Mouse (Mus musculus): ENCODE results near the gene 2300002M23Rik. TPM values are rescaled to one million over a fixed set of nuclear protein-coding genes. Genes with fewer than 3 reads are reported as not detected.

2300002M23Rik gene
- polyA plus RNA-seq, 1 experiment from 2014 or later, result not detected

DNA sequence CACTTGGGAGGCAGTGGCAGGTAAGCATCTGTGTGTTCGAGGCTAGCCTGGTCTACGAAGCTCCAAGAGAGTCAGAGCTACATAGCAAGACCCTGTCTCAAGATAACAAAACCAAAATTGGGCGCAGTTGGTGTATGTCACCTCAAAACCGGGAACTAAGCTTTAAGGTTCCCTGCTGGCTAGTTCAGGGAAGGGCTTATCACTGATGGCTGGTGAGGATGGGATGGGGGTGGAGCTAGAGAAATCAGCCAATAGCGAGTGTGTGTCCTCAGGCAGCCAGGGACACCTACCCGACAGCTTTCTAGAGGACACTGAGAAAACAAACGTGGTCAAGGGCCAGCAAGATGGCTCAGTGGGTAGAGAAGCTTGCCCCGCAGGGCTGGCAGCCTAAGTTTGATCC, 9.0 kb upstream of the 2300002M23Rik start:
- Histone ChIP-seq H3K27me3 (ENCODE audit: low read depth, poor library complexity, severe bottlenecking) (no peaks in the 10 kb centered on the region), H3K9me3 (replicated peaks) (no peaks in the 10 kb centered on the region), H3K27ac (replicated peaks) (no peak overlapping the region), H3K4me3 (no peak overlapping the region), H3K4me1 (no peaks in the 10 kb centered on the region), H3K36me3 (no peaks in the 10 kb centered on the region)
- no peak for DNase-seq (ENCODE audit: low spot score)
- 64% methylated on average over 8 of the region's 8 CpGs for WGBS

DNA sequence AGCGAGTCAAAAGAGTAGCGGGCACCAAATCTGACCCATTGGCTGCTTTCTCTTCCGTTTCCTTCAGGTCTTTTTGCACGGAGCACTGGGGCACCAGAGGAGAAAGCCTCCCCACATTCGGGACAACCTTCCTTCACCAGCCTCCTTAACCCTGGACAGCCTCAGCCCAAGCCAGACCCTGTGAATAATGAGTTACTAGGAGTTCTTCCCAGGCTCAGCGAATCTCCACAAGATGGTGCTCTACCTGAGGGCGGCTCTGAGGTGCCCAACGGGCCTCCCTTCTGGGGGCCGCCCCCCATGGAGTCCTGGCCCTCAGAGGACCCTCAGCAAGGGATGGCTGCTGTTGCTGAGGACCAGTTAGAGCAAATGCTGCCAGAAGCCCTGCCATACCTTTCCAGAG, 517 bp downstream of the 2300002M23Rik start:
- 20% methylated on average over 9 of the region's 9 CpGs for WGBS
- H3K36me3 ChIP-seq, result no peaks in the 10 kb centered on the region
- no peak overlapping the region for H3K4me3 ChIP-seq
- no peaks in the 10 kb centered on the region for H3K9me3 ChIP-seq (replicated peaks)
- H3K27ac ChIP-seq (replicated peaks), result no peak overlapping the region; the same call in 1 of the 2 replicates
- H3K4me1 ChIP-seq, result peaks cover 23% of the 10 kb centered on the region
- no peak for DNase-seq (ENCODE audit: low spot score)
- peaks cover 47% of the 10 kb centered on the region for H3K27me3 ChIP-seq (ENCODE audit: low read depth, poor library complexity, severe bottlenecking)

DNA sequence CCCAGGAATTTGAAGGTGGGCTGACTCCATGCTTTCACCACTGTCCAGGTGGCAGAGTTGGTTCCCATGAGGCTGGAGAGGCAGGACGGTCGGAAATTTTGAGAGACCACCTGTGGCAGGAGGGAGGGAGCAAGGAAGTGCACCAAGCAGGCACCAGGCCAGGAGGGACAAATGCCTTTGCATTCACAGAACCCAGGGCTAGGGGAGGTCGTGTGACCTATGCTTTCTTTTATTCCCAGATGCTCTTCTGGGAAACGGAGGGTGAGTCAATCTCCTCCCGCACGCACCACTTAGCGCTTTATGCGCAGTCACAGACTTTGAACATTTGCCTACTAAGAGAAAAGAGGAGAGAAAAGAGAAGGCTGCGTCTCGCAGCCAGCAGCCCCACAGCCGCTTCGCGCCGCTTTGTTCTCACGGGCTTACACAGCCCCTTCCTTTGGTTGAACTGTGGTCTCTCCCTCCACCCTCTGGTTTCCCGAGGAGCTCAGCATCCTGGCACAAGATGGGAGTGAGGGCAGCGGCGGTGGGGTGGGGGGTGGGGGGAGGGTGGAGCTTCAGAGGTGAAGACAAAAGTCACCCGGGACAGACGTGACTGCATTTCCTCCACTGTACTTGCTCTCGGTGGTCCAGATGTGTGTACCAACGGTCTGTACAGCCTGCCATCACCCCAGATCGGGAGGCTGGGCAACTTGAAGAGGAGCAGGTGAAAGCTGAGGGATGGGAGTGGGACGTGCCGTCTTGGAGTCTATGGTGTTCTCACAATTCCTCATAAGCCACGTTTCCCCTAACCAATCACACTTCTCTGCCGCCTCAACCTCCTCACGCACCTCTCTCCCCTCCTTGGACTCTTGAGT, 2.1 kb downstream of the 2300002M23Rik start:
- Histone ChIP-seq H3K4me1 (peaks cover 23% of the 10 kb centered on the region), H3K27me3 (ENCODE audit: low read depth, poor library complexity, severe bottlenecking) (peaks cover 47% of the 10 kb centered on the region), H3K4me3 (peak overlapping the region; percentile 51), H3K36me3 (no peaks in the 10 kb centered on the region), H3K27ac (replicated peaks) (peak overlapping the region; percentile 81), H3K9me3 (replicated peaks) (no peaks in the 10 kb centered on the region)
- 3% methylated on average over 28 of the region's 28 CpGs for WGBS
- DNase-seq (ENCODE audit: low spot score), result peak; percentile 63

DNA sequence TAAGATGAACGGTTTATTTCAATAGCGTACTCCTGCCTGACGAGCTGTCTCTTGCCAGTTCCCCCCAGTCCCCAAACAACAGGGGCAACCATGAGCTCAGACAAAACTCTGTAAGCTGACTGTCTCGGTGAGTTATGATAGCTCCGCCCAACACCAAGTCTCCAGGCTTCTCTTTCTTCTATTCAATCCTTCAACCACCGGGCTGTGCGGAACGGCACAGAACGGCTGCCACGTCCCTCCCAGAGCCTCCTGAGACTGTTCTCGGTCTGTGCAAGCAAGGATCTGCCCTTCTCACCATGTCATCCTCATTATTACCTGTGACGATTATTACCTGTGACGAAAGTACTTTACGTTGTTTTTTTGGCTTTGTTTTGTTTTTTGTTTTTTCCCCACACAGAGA, 3.6 kb downstream of the 2300002M23Rik start:
- 88% methylated on average over 14 of the region's 14 CpGs for WGBS
- H3K27me3 ChIP-seq (ENCODE audit: low read depth, poor library complexity, severe bottlenecking), result peaks cover 54% of the 10 kb centered on the region

DNA sequence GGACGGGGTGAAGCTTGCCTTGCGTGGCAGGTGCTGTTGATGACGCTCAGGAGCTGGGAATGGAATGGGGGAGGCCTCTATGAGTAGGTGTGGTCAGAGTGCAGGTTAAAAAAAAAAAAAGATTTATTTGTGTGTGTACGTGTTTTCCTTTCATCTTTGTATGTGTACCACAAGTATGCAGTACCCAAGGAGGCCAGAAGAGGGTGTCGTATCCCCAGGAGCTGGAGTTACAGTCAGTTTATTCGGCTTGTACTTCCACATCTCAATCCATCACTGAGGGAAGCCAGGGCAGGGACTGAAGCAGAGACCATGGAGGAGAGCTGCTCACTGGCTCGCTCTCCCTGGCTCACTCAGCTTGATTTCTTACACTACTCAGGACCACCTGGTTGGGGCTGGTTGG, 4.2 kb downstream of the 2300002M23Rik start:
- H3K4me3 ChIP-seq, result no peak overlapping the region
- 96% methylated on average over 7 of the region's 7 CpGs for WGBS
- peaks cover 55% of the 10 kb centered on the region for H3K27me3 ChIP-seq (ENCODE audit: low read depth, poor library complexity, severe bottlenecking)
- H3K27ac ChIP-seq (replicated peaks), result no peak overlapping the region
- no peaks in the 10 kb centered on the region for H3K9me3 ChIP-seq (replicated peaks)
- no peaks in the 10 kb centered on the region for H3K36me3 ChIP-seq
- H3K4me1 ChIP-seq, result peaks cover 23% of the 10 kb centered on the region
- no peak for DNase-seq (ENCODE audit: low spot score)

More for the DNA sequence above, 3.6 kb downstream of the 2300002M23Rik start:
- Histone ChIP-seq H3K4me3 (no peak overlapping the region), H3K36me3 (no peaks in the 10 kb centered on the region), H3K9me3 (replicated peaks) (no peaks in the 10 kb centered on the region), H3K4me1 (peaks cover 23% of the 10 kb centered on the region), H3K27ac (replicated peaks) (no peak overlapping the region)
- no peak for DNase-seq (ENCODE audit: low spot score)

DNA sequence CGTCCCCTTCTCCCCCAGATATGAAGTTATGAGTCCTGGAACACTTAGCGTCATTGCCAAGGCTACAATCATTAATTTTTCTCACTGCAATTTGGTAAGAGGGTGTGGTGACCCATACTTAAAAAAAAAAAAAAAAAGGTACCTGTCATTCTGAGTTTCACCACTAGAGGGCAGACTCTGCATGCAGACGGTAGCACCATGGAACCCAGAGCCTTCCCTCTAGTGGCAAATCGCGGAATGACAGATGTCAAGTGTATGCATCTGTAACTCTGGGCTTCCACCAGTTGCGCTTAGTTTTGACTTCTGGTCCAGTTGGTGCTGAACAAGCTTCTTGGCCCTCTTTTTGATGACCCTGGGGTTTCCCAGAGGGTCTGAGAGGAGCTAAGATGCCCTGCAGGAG, 11.0 kb downstream of the 2300002M23Rik start:
- H3K4me3 ChIP-seq, result no peak overlapping the region
- H3K27me3 ChIP-seq (ENCODE audit: low read depth, poor library complexity, severe bottlenecking), result peaks cover 15% of the 10 kb centered on the region; the same call in 1 of the 2 replicates
- no peak overlapping the region for H3K27ac ChIP-seq (replicated peaks)
- no peaks in the 10 kb centered on the region for H3K4me1 ChIP-seq
- 0 out of 2 replicates have a peak, but pooled peaks cover 5% of the 10 kb centered on the region for H3K9me3 ChIP-seq (replicated peaks)
- 17% methylated on average over 6 of the region's 6 CpGs for WGBS
- no peaks in the 10 kb centered on the region for H3K36me3 ChIP-seq
- peak; percentile 76 for DNase-seq (ENCODE audit: low spot score)

DNA sequence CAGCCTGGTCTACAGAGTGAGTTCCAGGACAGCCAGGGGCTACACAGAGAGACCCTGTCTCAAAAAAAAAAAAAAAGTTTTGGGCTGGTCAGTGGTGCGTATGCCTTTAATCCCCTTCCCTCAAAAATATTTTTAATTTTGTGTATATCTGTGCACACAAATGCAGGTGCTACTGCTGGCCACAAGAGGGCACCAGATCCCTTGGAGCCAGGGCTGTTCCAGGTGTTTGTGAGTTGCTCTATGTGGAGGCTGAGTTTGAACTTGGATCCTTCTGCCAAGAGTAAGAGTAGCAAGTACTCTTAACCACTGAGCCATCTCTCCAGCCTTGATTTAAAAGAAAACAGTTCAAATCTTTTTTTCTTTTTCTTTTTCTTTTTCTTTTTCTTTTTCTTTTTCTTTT, 15.7 kb downstream of the 2300002M23Rik start:
- Histone ChIP-seq H3K27ac (replicated peaks) (no peak overlapping the region), H3K9me3 (replicated peaks) (peaks cover 5% of the 10 kb centered on the region; the same call in 1 of the 2 replicates), H3K27me3 (ENCODE audit: low read depth, poor library complexity, severe bottlenecking) (peaks cover 11% of the 10 kb centered on the region), H3K4me3 (no peak overlapping the region), H3K4me1 (peaks cover 4% of the 10 kb centered on the region), H3K36me3 (no peaks in the 10 kb centered on the region)
- no peak for DNase-seq (ENCODE audit: low spot score)
- 79% methylated on average over 1 of the region's 1 CpGs for WGBS

DNA sequence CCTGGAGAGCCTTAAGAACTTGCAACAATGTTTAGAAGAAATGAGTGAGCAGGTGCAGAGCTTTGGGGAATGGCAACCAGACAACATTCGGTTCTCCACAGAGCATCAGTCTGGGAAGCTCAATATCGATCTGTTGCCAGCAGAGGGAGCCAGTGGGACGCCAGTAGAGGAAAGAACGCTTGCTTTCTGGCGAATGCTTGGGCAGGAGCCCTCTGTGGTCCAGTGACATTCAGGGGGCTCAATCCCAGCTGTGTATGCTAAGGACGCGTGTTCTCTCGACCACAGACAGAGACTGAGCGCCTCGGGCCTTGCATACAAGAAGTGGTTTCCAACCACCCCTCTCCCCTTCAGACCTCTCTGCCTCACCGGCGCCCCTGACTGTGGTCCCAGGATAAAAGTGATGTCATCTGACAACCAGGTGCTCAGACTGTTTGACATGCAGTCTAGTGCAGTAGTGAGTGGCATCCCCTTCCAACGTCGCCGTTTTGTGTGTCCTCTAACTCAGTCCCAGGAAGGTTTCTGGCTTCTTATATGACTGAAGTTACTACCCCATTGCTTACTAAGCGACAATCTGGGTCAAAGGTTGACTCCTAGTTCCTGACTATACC, 17.2 kb downstream of the 2300002M23Rik start:
- peak; percentile 79 for DNase-seq (ENCODE audit: low spot score)
- peak overlapping the region; percentile 24; the same call in 1 of the 2 replicates for H3K4me3 ChIP-seq
- peaks cover 10% of the 10 kb centered on the region for H3K4me1 ChIP-seq
- H3K27ac ChIP-seq (replicated peaks), result no peak overlapping the region
- peaks cover 5% of the 10 kb centered on the region; the same call in 1 of the 2 replicates for H3K9me3 ChIP-seq (replicated peaks)
- H3K36me3 ChIP-seq, result no peaks in the 10 kb centered on the region
- 21% methylated on average over 16 of the region's 16 CpGs for WGBS
- peaks cover 11% of the 10 kb centered on the region for H3K27me3 ChIP-seq (ENCODE audit: low read depth, poor library complexity, severe bottlenecking)

DNA sequence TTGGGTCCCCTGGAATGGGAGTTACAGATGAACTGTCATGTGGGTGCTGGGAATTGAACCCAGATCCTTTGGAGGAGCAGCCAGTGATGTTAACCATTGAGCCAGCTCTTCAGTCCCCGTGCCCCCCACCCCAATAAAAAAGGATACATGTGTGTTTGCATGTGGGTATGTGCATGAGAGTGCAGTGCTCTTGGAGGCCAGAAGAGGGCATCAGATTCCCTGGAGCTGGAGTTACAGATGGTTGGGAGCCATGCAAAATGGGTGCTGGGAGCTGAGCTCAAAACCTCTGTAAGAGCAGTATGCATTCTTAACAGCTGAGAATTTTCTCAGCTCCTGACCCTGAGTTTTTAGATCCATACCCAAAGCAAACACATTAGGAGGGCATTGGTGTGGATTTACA, 20.0 kb downstream of the 2300002M23Rik start:
- Histone ChIP-seq H3K27ac (replicated peaks) (no peak overlapping the region), H3K4me1 (peaks cover 10% of the 10 kb centered on the region), H3K36me3 (no peaks in the 10 kb centered on the region), H3K9me3 (replicated peaks) (no peaks in the 10 kb centered on the region; the same call in 1 of the 2 replicates), H3K27me3 (ENCODE audit: low read depth, poor library complexity, severe bottlenecking) (peaks cover 11% of the 10 kb centered on the region), H3K4me3 (no peak overlapping the region)
- no peak for DNase-seq (ENCODE audit: low spot score)
- 95% methylated on average over 1 of the region's 1 CpGs for WGBS

DNA sequence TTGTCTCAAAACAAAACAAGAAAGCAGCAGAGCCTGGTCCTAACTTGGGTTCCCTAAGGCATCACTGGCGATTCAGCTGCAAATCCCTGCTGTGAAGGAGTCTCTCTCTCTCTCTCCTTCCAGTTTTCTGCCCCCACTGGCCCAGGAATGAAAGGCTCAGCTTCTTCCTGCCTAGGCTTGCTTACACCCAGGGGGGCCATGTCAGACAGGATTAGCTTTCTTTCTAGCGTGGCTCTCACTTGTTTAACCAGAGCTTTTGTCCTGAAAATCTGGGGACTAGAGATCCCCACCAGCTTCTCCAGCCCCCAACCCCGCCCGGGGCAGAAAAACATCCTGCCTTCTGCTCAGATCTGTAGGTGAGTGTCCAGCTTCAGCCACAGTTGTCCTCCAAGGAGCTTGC, 21.1 kb downstream of the 2300002M23Rik start:
- peak; percentile 28 for DNase-seq (ENCODE audit: low spot score)
- peaks cover 11% of the 10 kb centered on the region for H3K27me3 ChIP-seq (ENCODE audit: low read depth, poor library complexity, severe bottlenecking)

DNA sequence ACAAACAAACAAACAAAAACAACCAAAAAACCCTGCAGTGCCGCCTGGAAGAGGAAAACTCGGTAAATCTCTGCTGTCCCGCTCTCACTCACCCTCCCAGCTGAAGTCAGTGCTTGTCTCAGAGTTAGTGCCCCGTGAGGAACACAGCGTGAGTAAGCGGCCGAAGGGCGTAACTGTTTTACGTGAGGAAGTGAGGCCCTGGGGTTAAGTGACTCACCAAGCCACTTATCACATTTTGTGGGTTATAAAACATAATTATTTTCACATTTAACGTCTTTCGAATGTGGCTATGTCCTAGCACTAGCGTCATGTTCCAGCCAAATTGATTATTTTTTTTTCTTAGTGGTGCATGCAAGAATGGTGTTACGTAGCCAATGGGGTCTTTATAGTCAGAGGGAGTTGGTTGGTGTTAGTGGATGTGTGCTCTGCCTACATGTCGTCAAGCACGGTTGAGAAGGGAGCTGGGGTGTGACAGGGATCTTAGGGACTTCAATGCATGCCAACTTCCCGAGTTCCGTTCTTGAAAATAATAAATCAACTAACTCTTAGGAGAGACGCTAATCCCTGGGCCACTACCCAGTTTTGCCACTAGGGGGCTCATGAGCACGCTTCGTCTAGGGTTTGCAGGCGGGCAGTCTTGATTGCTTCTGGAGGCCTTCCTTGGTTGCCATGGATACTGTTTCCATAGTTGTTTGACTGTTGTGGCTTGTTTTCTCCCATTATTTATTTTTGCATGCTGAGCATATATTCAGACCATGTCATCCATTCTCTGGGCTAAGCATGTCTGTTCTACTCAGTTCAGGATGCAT, 23.4 kb downstream of the 2300002M23Rik start:
- WGBS, result 57% methylated on average over 21 of the region's 21 CpGs
- peaks cover 5% of the 10 kb centered on the region for H3K27me3 ChIP-seq (ENCODE audit: low read depth, poor library complexity, severe bottlenecking)
- peak; percentile 80 for DNase-seq (ENCODE audit: low spot score)
- no peak overlapping the region for H3K4me3 ChIP-seq
- no peak overlapping the region for H3K27ac ChIP-seq (replicated peaks)
- peaks cover 6% of the 10 kb centered on the region for H3K4me1 ChIP-seq
- no peaks in the 10 kb centered on the region for H3K36me3 ChIP-seq
- H3K9me3 ChIP-seq (replicated peaks), result no peaks in the 10 kb centered on the region; the same call in 1 of the 2 replicates

More for the DNA sequence above, 21.1 kb downstream of the 2300002M23Rik start:
- Histone ChIP-seq H3K4me3 (no peak overlapping the region), H3K36me3 (no peaks in the 10 kb centered on the region), H3K27ac (replicated peaks) (no peak overlapping the region), H3K4me1 (peaks cover 10% of the 10 kb centered on the region), H3K9me3 (replicated peaks) (no peaks in the 10 kb centered on the region; the same call in 1 of the 2 replicates)
- WGBS, result 4% methylated on average over 4 of the region's 4 CpGs

DNA sequence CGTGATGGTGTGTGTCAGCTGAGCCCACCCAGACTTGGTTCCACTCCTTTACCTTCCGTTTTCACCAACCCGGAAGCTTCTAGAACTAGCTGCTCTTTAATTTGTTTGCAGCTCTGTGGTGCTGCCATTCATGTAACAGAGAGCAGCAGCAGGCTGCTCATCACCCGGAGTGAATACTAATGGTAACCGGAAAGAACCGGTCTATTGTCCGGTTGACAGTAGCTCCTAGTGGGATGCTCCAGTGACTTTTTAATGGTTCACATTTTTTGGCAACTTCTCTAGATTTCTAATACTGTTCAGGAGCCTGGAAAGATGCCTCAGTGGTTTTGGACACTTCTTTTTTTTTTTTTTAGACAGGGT, 23.9 kb downstream of the 2300002M23Rik start:
- H3K27ac ChIP-seq (replicated peaks), result no peak overlapping the region
- WGBS, result 93% methylated on average over 7 of the region's 7 CpGs
- H3K4me1 ChIP-seq, result peaks cover 6% of the 10 kb centered on the region
- no peak for DNase-seq (ENCODE audit: low spot score)
- no peaks in the 10 kb centered on the region for H3K36me3 ChIP-seq
- no peaks in the 10 kb centered on the region; the same call in 1 of the 2 replicates for H3K9me3 ChIP-seq (replicated peaks)
- H3K27me3 ChIP-seq (ENCODE audit: low read depth, poor library complexity, severe bottlenecking), result no peaks in the 10 kb centered on the region
- no peak overlapping the region for H3K4me3 ChIP-seq
